Mouse (Mus musculus) forebrain, embryonic 16.5 days (tissue): Measurements from ENCODE around the gene Gba. TPM values are rescaled to one million over a fixed set of nuclear protein-coding genes. Genes with fewer than 3 reads are reported as not detected.
A peak's percentile ranks its signal among the peaks of the same experiment; 100 is the strongest.
"Not testable (repeated sequence)": the region's sequence is repeated elsewhere in the genome, so short reads cannot be mapped to it uniquely, and the experiment has no call there.

Source experiments
- ATAC-seq: fragments of 200-750 bp; cut with Nextera tagmentation; 2 replicates; pipeline ENCODE4 v1.8.0; 2017; ENCODE audit warnings: mild to moderate bottlenecking, moderate library complexity
- H3K27ac ChIP-seq: fragments of 300-500 bp; sonication (generic); 2 replicates; pipeline ENCODE4 v1.5.1; 2014; ENCODE audit warnings: low read length, control low read depth
- H3K27me3 ChIP-seq: fragments of 300-500 bp; sonication (generic); replicated peaks from 2 replicates; pipeline ENCODE4 v1.6.1; 2014; ENCODE audit warnings: low read length; ENCODE audit not compliant: control insufficient read depth, insufficient read depth
- H3K36me3 ChIP-seq: fragments of 300-500 bp; sonication (generic); 2 replicates; pipeline ENCODE4 v1.6.1; 2014; ENCODE audit not compliant: control insufficient read depth, insufficient read depth
- H3K4me1 ChIP-seq: fragments of 300-500 bp; sonication (generic); replicated peaks from 2 replicates; pipeline ENCODE4 v1.6.1; 2014; ENCODE audit warnings: low read length; ENCODE audit not compliant: control insufficient read depth, insufficient read depth
- H3K4me2 ChIP-seq: fragments of 300-500 bp; sonication (generic); 2 replicates; pipeline ENCODE4 v1.6.1; 2014; ENCODE audit warnings: mild to moderate bottlenecking, low read length, control low read depth
- H3K4me3 ChIP-seq: fragments of 300-500 bp; sonication (generic); replicated peaks from 2 replicates; pipeline ENCODE4 v1.5.1; 2014; ENCODE audit warnings: mild to moderate bottlenecking, low read length, control low read depth
- H3K9ac ChIP-seq: fragments of 300-500 bp; sonication (generic); replicated peaks from 2 replicates; pipeline ENCODE4 v1.6.1; 2014; ENCODE audit warnings: low read depth, low read length, control low read depth
- H3K9me3 ChIP-seq: fragments of 300-500 bp; sonication (generic); 2 replicates; pipeline ENCODE4 v1.6.1; 2016; ENCODE audit warnings: low read length; ENCODE audit not compliant: control insufficient read depth
- WGBS: fragments of 180-500 bp; shearing (Covaris S2); extraction: QIAGEN DNeasy Blood & Tissue Kit; methylation state at CpG from one replicate; pipeline ENCODE4 v1.1.7; 2014; 5-methylcytosine and 5-hydroxymethylcytosine counted together
- polyA plus RNA-seq: library from polyadenylated mRNA; unstranded; fragments of >200 nt; fragmentation: Nextera tagmentation; extraction: Ambion mirVana; gene quantifications from 2 replicates; pipeline ENCODE4 v1.2.1, GENCODE M21; 2015

Gba gene
- 44.8 and 46.7 TPM in 2 replicates for polyA plus RNA-seq

DNA sequence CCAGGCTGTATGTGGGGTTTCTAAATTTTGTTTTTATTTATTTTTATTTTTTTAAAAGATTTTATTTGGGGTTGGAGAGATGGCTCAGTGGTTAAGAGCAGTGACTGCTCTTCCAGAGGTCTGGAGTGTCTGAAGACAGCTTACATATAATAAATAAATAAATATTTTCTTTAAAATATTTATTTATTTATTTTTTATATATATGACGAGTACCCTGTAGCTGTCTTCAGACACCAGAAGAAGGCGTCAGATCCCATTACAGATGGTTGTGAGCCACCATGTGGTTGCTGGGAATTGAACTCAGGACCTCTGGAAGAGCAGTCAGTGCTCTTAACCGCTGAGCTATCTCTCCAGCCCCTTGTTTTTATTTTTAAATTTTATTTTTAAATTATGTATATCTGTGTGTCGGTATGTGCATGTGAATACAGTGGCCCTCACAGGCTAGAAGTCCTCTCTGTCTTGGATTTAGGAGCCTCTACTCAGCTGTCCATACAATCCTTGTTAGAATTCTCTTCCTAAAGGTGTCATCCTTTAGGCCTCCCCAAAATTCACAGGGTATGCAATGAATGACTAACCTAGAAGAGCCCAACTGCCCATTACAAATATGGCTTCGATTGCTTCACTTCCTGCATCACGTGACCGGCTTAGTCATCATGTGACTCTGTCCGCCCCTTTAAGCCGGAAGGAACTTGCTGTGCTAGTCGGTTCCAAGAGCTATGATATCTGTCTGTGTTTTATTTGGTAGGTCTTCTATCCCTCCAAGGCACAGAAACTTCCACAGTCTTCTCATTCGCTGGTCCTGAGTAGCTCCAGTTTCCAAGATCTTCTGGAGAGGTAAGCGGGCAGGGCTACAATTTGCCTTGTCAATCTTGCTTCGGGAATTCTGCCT lies at the start of gene Gba:
Gene Gba (plus strand): TSS at position 676 of the 889 bp plus-strand sequence.
- ATAC-seq, result peak; percentile 93
- Histone ChIP-seq H3K4me2 (peak within 1 kb of the TSS; percentile 60), H3K36me3 (peaks cover 2% of the 10 kb centered on the region; the same call in 1 of the 2 replicates), H3K9ac (peak within 1 kb of the TSS; percentile 52), H3K9me3 (no peaks in the 10 kb centered on the region), H3K4me1 (peaks cover 5% of the 10 kb centered on the region), H3K4me3 (peak within 1 kb of the TSS; percentile 62), H3K27me3 (no peaks in the 10 kb centered on the region), H3K27ac (no peak within 1 kb of the TSS)
- WGBS, result 25% methylated on average over 13 of the region's 13 CpGs

DNA sequence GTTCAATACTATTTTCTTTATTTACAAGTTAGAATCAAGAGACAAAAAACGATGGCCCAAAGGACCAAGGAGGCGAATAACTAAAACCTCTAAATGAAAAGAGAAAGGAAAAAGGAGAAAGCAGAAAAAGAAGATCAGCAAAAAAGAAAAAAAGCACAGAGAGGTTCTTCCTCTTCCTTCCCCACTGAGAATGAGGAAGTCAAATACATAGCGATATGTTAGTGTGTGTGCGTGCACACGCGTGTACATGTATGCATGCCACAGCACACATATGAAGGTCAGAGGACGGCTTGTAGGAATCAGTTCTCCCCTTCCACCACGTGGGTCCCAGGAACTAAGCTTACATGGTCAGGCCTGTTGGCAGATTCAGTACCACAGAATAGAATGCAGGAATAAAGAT lies 45.8 kb upstream of the Gba start:
- Histone ChIP-seq H3K4me3 (no peak overlapping the region), H3K36me3 (no peaks in the 10 kb centered on the region), H3K27ac (no peak overlapping the region), H3K4me1 (peaks cover 18% of the 10 kb centered on the region), H3K27me3 (no peaks in the 10 kb centered on the region), H3K9me3 (no peaks in the 10 kb centered on the region), H3K4me2 (no peak overlapping the region), H3K9ac (no peak overlapping the region)
- ATAC-seq, result no peak
- 89% methylated on average over 8 of the region's 8 CpGs for WGBS

GRCm38 (mm10) chr3:89158651-89159050 lies 44.1 kb upstream of the Gba start:
- Histone ChIP-seq H3K4me2 (peak overlapping the region; percentile 79), H3K9ac (peak overlapping the region; percentile 81), H3K9me3 (no peaks in the 10 kb centered on the region), H3K36me3 (no peaks in the 10 kb centered on the region), H3K27me3 (no peaks in the 10 kb centered on the region), H3K4me3 (peak overlapping the region; percentile 80), H3K27ac (0 out of 2 replicates have a peak overlapping the region, but pooled peaks have one; percentile 3), H3K4me1 (peaks cover 18% of the 10 kb centered on the region)
- 16% methylated on average over 7 of the region's 7 CpGs for WGBS
- no peak for ATAC-seq

GRCm38 (mm10) chr3:89159211-89159610 lies 43.5 kb upstream of the Gba start:
- Histone ChIP-seq H3K9ac (peak overlapping the region; percentile 81), H3K4me2 (peak overlapping the region; percentile 79), H3K4me3 (peak overlapping the region; percentile 80), H3K36me3 (no peaks in the 10 kb centered on the region), H3K27me3 (no peaks in the 10 kb centered on the region), H3K27ac (no peak overlapping the region; the same call in 1 of the 2 replicates), H3K4me1 (peaks cover 24% of the 10 kb centered on the region), H3K9me3 (no peaks in the 10 kb centered on the region)
- WGBS, result under 1% methylated on average over 13 of the region's 13 CpGs
- ATAC-seq, result no peak

- Histone ChIP-seq H3K4me3 (peak within 1 kb of the TSS; percentile 80), H3K9ac (peak within 1 kb of the TSS; percentile 81), H3K36me3 (no peaks in the 10 kb centered on the region), H3K9me3 (no peaks in the 10 kb centered on the region), H3K27ac (no peak within 1 kb of the TSS; the same call in 1 of the 2 replicates), H3K4me2 (peak within 1 kb of the TSS; percentile 79), H3K4me1 (peaks cover 25% of the 10 kb centered on the region), H3K27me3 (no peaks in the 10 kb centered on the region)
- under 1% methylated on average over 60 of the region's 66 CpGs for WGBS
- peak; percentile 78 for ATAC-seq
These were observed 42.9 kb upstream of the Gba start, which contains the start of gene Hcn3 for GRCm38 (mm10) chr3:89159616-89160344. Hcn3 (minus strand) TSS chr3:89160196.

DNA sequence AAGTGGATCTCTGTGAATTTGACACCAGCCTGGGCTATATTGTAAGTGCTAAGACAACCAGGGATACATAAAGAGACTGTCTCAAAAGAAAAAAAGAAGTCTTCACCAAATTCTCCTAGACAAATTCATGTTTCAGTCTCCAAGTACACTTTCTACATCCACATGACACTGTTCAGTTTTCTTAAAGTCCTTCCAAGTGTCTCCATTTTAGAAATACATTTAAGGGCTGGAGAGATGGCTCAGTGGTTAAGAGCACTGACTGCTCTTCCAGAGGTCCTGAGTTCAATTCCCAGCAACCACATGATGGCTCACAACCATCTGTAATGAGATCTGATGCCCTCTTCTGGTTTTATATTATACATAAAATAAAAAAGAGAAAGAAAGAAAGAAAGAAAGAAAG lies 41.5 kb upstream of the Gba start:
- not testable (repeated sequence) for ATAC-seq, H3K4me2 ChIP-seq, H3K4me3 ChIP-seq, H3K9me3 ChIP-seq, H3K27me3 ChIP-seq, H3K36me3 ChIP-seq, H3K9ac ChIP-seq, H3K27ac ChIP-seq
- H3K4me1 ChIP-seq, result peaks cover 36% of the 10 kb centered on the region

GRCm38 (mm10) chr3:89161786-89162185 lies 40.9 kb upstream of the Gba start:
- H3K4me1 ChIP-seq, result peaks cover 41% of the 10 kb centered on the region
- no peak overlapping the region for H3K9ac ChIP-seq
- H3K4me3 ChIP-seq, result no peak overlapping the region
- no peaks in the 10 kb centered on the region for H3K36me3 ChIP-seq
- H3K27ac ChIP-seq, result no peak overlapping the region
- H3K4me2 ChIP-seq, result no peak overlapping the region
- ATAC-seq, result no peak
- no peaks in the 10 kb centered on the region for H3K27me3 ChIP-seq
- no peaks in the 10 kb centered on the region for H3K9me3 ChIP-seq
- WGBS, result 84% methylated on average over 4 of the region's 4 CpGs

DNA sequence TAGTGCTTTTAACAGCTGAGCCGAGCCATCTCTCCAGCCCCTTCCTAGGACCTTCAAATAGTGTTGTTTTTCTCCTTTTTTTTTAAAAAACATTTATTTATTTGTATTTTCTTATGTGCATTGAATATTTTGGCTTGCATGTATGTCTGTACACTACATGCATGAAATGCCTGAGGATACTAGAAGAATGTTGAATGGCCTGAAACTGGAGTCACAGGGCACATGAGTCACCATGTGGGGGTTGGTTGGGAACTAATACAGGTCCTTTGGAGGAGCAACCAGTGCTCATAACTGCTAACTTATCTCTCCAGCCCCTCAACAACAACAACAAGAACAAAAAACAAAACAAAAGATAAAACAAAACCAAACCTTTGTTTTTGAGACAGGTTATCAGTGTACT lies 39.6 kb upstream of the Gba start:
- no peak for ATAC-seq
- Histone ChIP-seq H3K9me3 (no peaks in the 10 kb centered on the region), H3K4me1 (peaks cover 37% of the 10 kb centered on the region), H3K4me3 (no peak overlapping the region), H3K4me2 (no peak overlapping the region), H3K36me3 (no peaks in the 10 kb centered on the region), H3K27ac (no peak overlapping the region), H3K27me3 (no peaks in the 10 kb centered on the region), H3K9ac (no peak overlapping the region)
- WGBS, result 85% methylated on average over 1 of the region's 1 CpGs

GRCm38 (mm10) chr3:89163643-89164245 lies 39.0 kb upstream of the Gba start:
- Histone ChIP-seq H3K4me1 (peaks cover 31% of the 10 kb centered on the region), H3K9ac (peak overlapping the region; percentile 96; the same call in 1 of the 2 replicates), H3K36me3 (peaks cover 5% of the 10 kb centered on the region), H3K9me3 (no peaks in the 10 kb centered on the region), H3K27ac (no peak overlapping the region; the same call in 1 of the 2 replicates), H3K27me3 (no peaks in the 10 kb centered on the region), H3K4me2 (peak overlapping the region; percentile 91), H3K4me3 (peak overlapping the region; percentile 96)
- 70% methylated on average over 5 of the region's 5 CpGs for WGBS
- no peak for ATAC-seq
